Mouse (Mus musculus) ES-Bruce4 (cell line): ENCODE results near the gene Nbl1.

ENCODE experiments used
- CTCF ChIP-seq: IDR thresholded peaks from one replicate; pipeline ENCODE4 v1.8.1; 2011; ENCODE audit warnings: low read depth, low read length
- POLR2A ChIP-seq: IDR thresholded peaks from one replicate; pipeline ENCODE4 v1.8.1; 2011; ENCODE audit warnings: low read length; ENCODE audit not compliant: insufficient read depth

- TF ChIP-seq CTCF (no peak), POLR2A (no peak)
These were observed 370 bp upstream of the Nbl1 start for GRCm38 (mm10) chr4:139093196-139093530.
